Mouse (Mus musculus) forebrain, embryonic 12.5 days (tissue): ENCODE results near the gene Hip1. TPM values are rescaled to one million over a fixed set of nuclear protein-coding genes. Genes with fewer than 3 reads are reported as not detected.
"Not testable (repeated sequence)": the region's sequence is repeated elsewhere in the genome, so short reads cannot be mapped to it uniquely, and the experiment has no call there.

ENCODE experiments used
- ATAC-seq: fragments of 200-750 bp; cut with Nextera tagmentation; 2 replicates; pipeline ENCODE4 v1.8.0; 2017; ENCODE audit warnings: moderate TSS enrichment; ENCODE audit not compliant: low FRiP score
- H3K27ac ChIP-seq: fragments of 300-500 bp; sonication (generic); 2 replicates; pipeline ENCODE4 v1.5.1; 2016; ENCODE audit warnings: mild to moderate bottlenecking
- H3K27me3 ChIP-seq: fragments of 300-500 bp; sonication (generic); 2 replicates; pipeline ENCODE4 v1.6.1; 2016; ENCODE audit warnings: mild to moderate bottlenecking
- H3K36me3 ChIP-seq: fragments of 300-500 bp; sonication (generic); replicated peaks from 2 replicates; pipeline ENCODE4 v1.6.1; 2016; ENCODE audit warnings: mild to moderate bottlenecking
- H3K4me1 ChIP-seq: fragments of 300-500 bp; sonication (generic); 2 replicates; pipeline ENCODE4 v1.6.1; 2016
- H3K4me2 ChIP-seq: fragments of 300-500 bp; sonication (generic); 2 replicates; pipeline ENCODE4 v1.6.1; 2016; ENCODE audit warnings: mild to moderate bottlenecking, moderate library complexity
- H3K4me3 ChIP-seq: fragments of 300-500 bp; sonication (generic); replicated peaks from 2 replicates; pipeline ENCODE4 v1.5.1; 2016; ENCODE audit warnings: mild to moderate bottlenecking
- H3K9ac ChIP-seq: fragments of 300-500 bp; sonication (generic); 2 replicates; pipeline ENCODE4 v1.6.1; 2016; ENCODE audit warnings: mild to moderate bottlenecking
- H3K9me3 ChIP-seq: fragments of 300-500 bp; sonication (generic); 2 replicates; pipeline ENCODE4 v1.6.1; 2016
- WGBS: fragments of 180-500 bp; shearing (Covaris S2); methylation state at CpG from one replicate; pipeline ENCODE4 v1.1.7; 2016; 5-methylcytosine and 5-hydroxymethylcytosine counted together
- polyA plus RNA-seq: library from polyadenylated mRNA; unstranded; fragments of >200 nt; fragmentation: Nextera tagmentation; extraction: Ambion mirVana; gene quantifications from 2 replicates; pipeline ENCODE4 v1.2.1, GENCODE M21; 2016

Hip1 gene
- polyA plus RNA-seq, 1 experiment from 2014 or later = 58.7 TPM

GRCm38 (mm10) chr5:135457961-135458360 is 87.0 kb downstream of the Hip1 start:
- Histone ChIP-seq H3K4me2 (no peak overlapping the region), H3K27me3 (no peaks in the 10 kb centered on the region), H3K9me3 (peaks cover 6% of the 10 kb centered on the region; the same call in 1 of the 2 replicates), H3K4me3 (no peak overlapping the region), H3K9ac (no peak overlapping the region), H3K36me3 (peaks cover 70% of the 10 kb centered on the region), H3K27ac (no peak overlapping the region), H3K4me1 (0 out of 2 replicates have a peak, but pooled peaks cover 6% of the 10 kb centered on the region)
- 93% methylated on average over 16 of the region's 16 CpGs for WGBS
- ATAC-seq = no peak

- Histone ChIP-seq H3K27me3 (no peaks in the 10 kb centered on the region), H3K9ac (no peak overlapping the region), H3K4me1 (0 out of 2 replicates have a peak, but pooled peaks cover 6% of the 10 kb centered on the region), H3K27ac (no peak overlapping the region), H3K4me3 (no peak overlapping the region), H3K4me2 (no peak overlapping the region), H3K9me3 (peaks cover 6% of the 10 kb centered on the region; the same call in 1 of the 2 replicates), H3K36me3 (peaks cover 77% of the 10 kb centered on the region)
- no peak for ATAC-seq
- 95% methylated on average over 9 of the region's 9 CpGs for WGBS
These were observed 88.4 kb downstream of the Hip1 start for GRCm38 (mm10) chr5:135456515-135456914.

GRCm38 (mm10) chr5:135454256-135454655 is 90.7 kb downstream of the Hip1 start:
- no peak overlapping the region for H3K9ac ChIP-seq
- 100% methylated on average over 2 of the region's 2 CpGs for WGBS
- no peaks in the 10 kb centered on the region for H3K4me1 ChIP-seq
- H3K4me3 ChIP-seq = no peak overlapping the region
- no peak overlapping the region for H3K4me2 ChIP-seq
- no peak for ATAC-seq
- H3K9me3 ChIP-seq = peaks cover 6% of the 10 kb centered on the region; the same call in 1 of the 2 replicates
- no peak overlapping the region for H3K27ac ChIP-seq
- peaks cover 87% of the 10 kb centered on the region for H3K36me3 ChIP-seq
- H3K27me3 ChIP-seq = no peaks in the 10 kb centered on the region

GRCm38 (mm10) chr5:135451559-135451958 is 93.4 kb downstream of the Hip1 start:
- H3K27me3 ChIP-seq, H3K4me2 ChIP-seq, H3K27ac ChIP-seq, H3K9me3 ChIP-seq, ATAC-seq, H3K4me3 ChIP-seq, H3K9ac ChIP-seq, H3K4me1 ChIP-seq: not testable (repeated sequence)
- 82% methylated on average over 5 of the region's 5 CpGs for WGBS
- H3K36me3 ChIP-seq = peaks cover 87% of the 10 kb centered on the region

GRCm38 (mm10) chr5:135451100-135451499 is 93.8 kb downstream of the Hip1 start:
- no peak overlapping the region for H3K4me2 ChIP-seq
- no peak overlapping the region for H3K27ac ChIP-seq
- H3K4me1 ChIP-seq = no peaks in the 10 kb centered on the region
- H3K36me3 ChIP-seq = peaks cover 87% of the 10 kb centered on the region
- H3K4me3 ChIP-seq = no peak overlapping the region
- ATAC-seq = no peak
- peaks cover 6% of the 10 kb centered on the region; the same call in 1 of the 2 replicates for H3K9me3 ChIP-seq
- H3K27me3 ChIP-seq = no peaks in the 10 kb centered on the region
- no peak overlapping the region for H3K9ac ChIP-seq
- WGBS = 93% methylated on average over 8 of the region's 8 CpGs

GRCm38 (mm10) chr5:135445755-135446154 is 99.2 kb downstream of the Hip1 start:
- Histone ChIP-seq H3K9me3 (no peaks in the 10 kb centered on the region), H3K4me1 (no peaks in the 10 kb centered on the region), H3K36me3 (peaks cover 97% of the 10 kb centered on the region), H3K4me3 (no peak overlapping the region), H3K4me2 (no peak overlapping the region), H3K27me3 (no peaks in the 10 kb centered on the region), H3K27ac (no peak overlapping the region), H3K9ac (no peak overlapping the region)
- 96% methylated on average over 8 of the region's 8 CpGs for WGBS
- ATAC-seq = no peak

- 86% methylated on average over 7 of the region's 7 CpGs for WGBS
- no peak overlapping the region for H3K4me2 ChIP-seq
- no peaks in the 10 kb centered on the region for H3K27me3 ChIP-seq
- no peak overlapping the region for H3K27ac ChIP-seq
- ATAC-seq = no peak
- no peaks in the 10 kb centered on the region for H3K9me3 ChIP-seq
- H3K4me3 ChIP-seq = no peak overlapping the region
- no peaks in the 10 kb centered on the region for H3K4me1 ChIP-seq
- no peak overlapping the region for H3K9ac ChIP-seq
- peaks cover 90% of the 10 kb centered on the region for H3K36me3 ChIP-seq
These were observed 102.5 kb downstream of the Hip1 start for GRCm38 (mm10) chr5:135442430-135442829.

GRCm38 (mm10) chr5:135435039-135435438 is 109.9 kb downstream of the Hip1 start:
- Histone ChIP-seq H3K9ac (no peak overlapping the region), H3K4me2 (no peak overlapping the region), H3K9me3 (peaks cover 4% of the 10 kb centered on the region), H3K27me3 (no peaks in the 10 kb centered on the region), H3K4me1 (no peaks in the 10 kb centered on the region), H3K27ac (no peak overlapping the region), H3K4me3 (no peak overlapping the region), H3K36me3 (peaks cover 88% of the 10 kb centered on the region)
- ATAC-seq = no peak
- 95% methylated on average over 10 of the region's 10 CpGs for WGBS

GRCm38 (mm10) chr5:135433861-135434260 is 111.1 kb downstream of the Hip1 start:
- Histone ChIP-seq H3K36me3 (peaks cover 91% of the 10 kb centered on the region), H3K4me1 (no peaks in the 10 kb centered on the region), H3K9ac (no peak overlapping the region), H3K4me2 (no peak overlapping the region), H3K27me3 (no peaks in the 10 kb centered on the region), H3K27ac (no peak overlapping the region), H3K9me3 (peaks cover 4% of the 10 kb centered on the region), H3K4me3 (no peak overlapping the region)
- no peak for ATAC-seq
- 99% methylated on average over 4 of the region's 4 CpGs for WGBS

- H3K9ac ChIP-seq = no peak overlapping the region
- H3K36me3 ChIP-seq = peaks cover 95% of the 10 kb centered on the region
- no peaks in the 10 kb centered on the region for H3K4me1 ChIP-seq
- WGBS = 89% methylated on average over 6 of the region's 6 CpGs
- no peak overlapping the region for H3K27ac ChIP-seq
- no peak for ATAC-seq
- no peak overlapping the region for H3K4me3 ChIP-seq
- H3K27me3 ChIP-seq = no peaks in the 10 kb centered on the region
- peaks cover 4% of the 10 kb centered on the region for H3K9me3 ChIP-seq
- no peak overlapping the region for H3K4me2 ChIP-seq
These were observed 113.8 kb downstream of the Hip1 start for GRCm38 (mm10) chr5:135431111-135431510.

GRCm38 (mm10) chr5:135428786-135429185 is 116.1 kb downstream of the Hip1 start:
- H3K27ac ChIP-seq = no peak overlapping the region
- no peaks in the 10 kb centered on the region for H3K4me1 ChIP-seq
- no peak for ATAC-seq
- H3K36me3 ChIP-seq = peaks cover 95% of the 10 kb centered on the region
- H3K4me3 ChIP-seq = no peak overlapping the region
- H3K4me2 ChIP-seq = no peak overlapping the region
- no peaks in the 10 kb centered on the region for H3K9me3 ChIP-seq
- H3K27me3 ChIP-seq = no peaks in the 10 kb centered on the region
- WGBS = 73% methylated on average over 5 of the region's 5 CpGs
- H3K9ac ChIP-seq = no peak overlapping the region

- WGBS = 89% methylated on average over 9 of the region's 9 CpGs
- Histone ChIP-seq H3K9ac (no peak overlapping the region), H3K4me3 (no peak overlapping the region), H3K4me2 (no peak overlapping the region), H3K9me3 (no peaks in the 10 kb centered on the region), H3K36me3 (peaks cover 60% of the 10 kb centered on the region), H3K4me1 (no peaks in the 10 kb centered on the region), H3K27ac (no peak overlapping the region), H3K27me3 (no peaks in the 10 kb centered on the region)
- no peak for ATAC-seq
These were observed 134.7 kb downstream of the Hip1 start for GRCm38 (mm10) chr5:135410266-135410665.

GRCm38 (mm10) chr5:135408114-135408513 is 136.8 kb downstream of the Hip1 start:
- Histone ChIP-seq H3K36me3 (peaks cover 40% of the 10 kb centered on the region), H3K9me3 (no peaks in the 10 kb centered on the region), H3K4me1 (peaks cover 3% of the 10 kb centered on the region; the same call in 1 of the 2 replicates), H3K4me2 (no peak overlapping the region), H3K27me3 (no peaks in the 10 kb centered on the region), H3K27ac (no peak overlapping the region), H3K9ac (no peak overlapping the region), H3K4me3 (no peak overlapping the region)
- ATAC-seq = no peak
- WGBS = 92% methylated on average over 4 of the region's 4 CpGs
